ENCODE assay signal across 22 mouse cellular contexts in genomic region chr1:72600778-72601177, GRCm38 (mm10). TPM values are rescaled to one million over a fixed set of nuclear protein-coding genes. Genes with fewer than 3 reads are reported as not detected.
DNase-seq lines count a peak whose midpoint lies in the region; ATAC-seq lines count a peak whose summit lies in the region.
"Had no signal": no experiment of that assay in that cellular context is flagged by ENCODE, and none has a peak within 500 bp of the region (broad histone marks: within the 10 kb centered on the region; RNA-seq: fewer than 3 reads in every experiment).

No protein-coding gene starts in this region.

- peak; percentile 15 for DNase-seq in gastrocnemius, adult 18-20 months (ENCODE audit: low spot score)
- DNase-seq in gastrocnemius, postnatal 10 days = no peak
- no peak for DNase-seq in heart, embryonic 10.5 days (ENCODE audit: low spot score)
- DNase-seq in 3134 (ENCODE audit: extremely low read depth, insufficient read length, low spot score) = peak; percentile 55
- DNase-seq in left cerebral cortex, adult 11 months (ENCODE audit: low spot score) = no peak
- DNase-seq: B cell, adult 2 months; cerebellum, adult 8-10 months; kidney, adult 2 months; kidney, postnatal 4 days; layer of hippocampus, adult 9-11 months; liver, embryonic 13.5 days; lung, postnatal 36 days; right cerebral cortex, postnatal 4 days had no signal

- H3K4me2 ChIP-seq in heart, embryonic 11.5 days = no peak overlapping the region
- H3K4me2 ChIP-seq in heart, embryonic 16.5 days (ENCODE audit: low read depth, low read length) = no peak overlapping the region
- H3K4me2 ChIP-seq: forebrain, embryonic 13.5 days; heart, embryonic 13.5 days; limb, embryonic 12.5 days; liver, embryonic 13.5 days; lung, embryonic 14.5 days had no signal

- H3K4me1 ChIP-seq in heart, embryonic 10.5 days = peaks cover 28% of the 10 kb centered on the region
- H3K4me1 ChIP-seq in heart, embryonic 11.5 days (ENCODE audit: control insufficient read depth, insufficient read depth, low read length) = peaks cover 27% of the 10 kb centered on the region
- peaks cover 43% of the 10 kb centered on the region for H3K4me1 ChIP-seq in heart, embryonic 16.5 days (ENCODE audit: control insufficient read depth, insufficient read depth, low read length)
- H3K4me1 ChIP-seq: embryonic facial prominence, embryonic 10.5 days; limb, embryonic 12.5 days; liver, embryonic 13.5 days had no signal

- peaks cover 61% of the 10 kb centered on the region for H3K36me3 ChIP-seq in heart, embryonic 10.5 days
- peaks cover 16% of the 10 kb centered on the region for H3K36me3 ChIP-seq in heart, embryonic 11.5 days (ENCODE audit: control insufficient read depth, insufficient read depth, low read length)
- H3K36me3 ChIP-seq in heart, embryonic 16.5 days (ENCODE audit: control insufficient read depth, insufficient read depth) = peaks cover 27% of the 10 kb centered on the region

- H3K9me3 ChIP-seq in heart, embryonic 10.5 days = no peaks in the 10 kb centered on the region
- H3K9me3 ChIP-seq in heart, embryonic 11.5 days (replicated peaks; ENCODE audit: control insufficient read depth, low read length) = no peaks in the 10 kb centered on the region
- no peaks in the 10 kb centered on the region for H3K9me3 ChIP-seq in heart, embryonic 16.5 days (replicated peaks; ENCODE audit: control insufficient read depth, low read length)
- H3K9me3 ChIP-seq: embryonic facial prominence, embryonic 10.5 days; forebrain, embryonic 13.5 days; heart, embryonic 13.5 days; limb, embryonic 12.5 days; liver, embryonic 13.5 days had no signal

- 97% methylated on average over 5 of the region's 5 CpGs for WGBS in heart, embryonic 10.5 days
- 91% methylated on average over 5 of the region's 5 CpGs for WGBS in heart, embryonic 11.5 days (ENCODE audit: insufficient replicate concordance)
- 73% methylated on average over 5 of the region's 5 CpGs for WGBS in heart, embryonic 16.5 days

- H3K4me3 ChIP-seq in heart, embryonic 10.5 days = no peak overlapping the region
- H3K4me3 ChIP-seq in heart, embryonic 11.5 days (ENCODE audit: low read depth, low read length) = no peak overlapping the region
- H3K4me3 ChIP-seq in heart, embryonic 16.5 days (ENCODE audit: low read length) = no peak overlapping the region
- H3K4me3 ChIP-seq: embryonic facial prominence, embryonic 10.5 days; forebrain, embryonic 13.5 days; heart, embryonic 13.5 days; limb, embryonic 12.5 days; liver, embryonic 13.5 days had no signal

- no peaks in the 10 kb centered on the region for H3K27me3 ChIP-seq in heart, embryonic 10.5 days (ENCODE audit: insufficient read depth, poor library complexity, severe bottlenecking)
- no peaks in the 10 kb centered on the region for H3K27me3 ChIP-seq in heart, embryonic 11.5 days (ENCODE audit: control insufficient read depth, insufficient read depth, low read length)
- H3K27me3 ChIP-seq in heart, embryonic 16.5 days (ENCODE audit: control insufficient read depth, insufficient read depth, low read length) = no peaks in the 10 kb centered on the region
- H3K27me3 ChIP-seq: forebrain, embryonic 13.5 days; heart, embryonic 13.5 days; limb, embryonic 12.5 days; liver, embryonic 13.5 days had no signal

- H3K27ac ChIP-seq in heart, embryonic 10.5 days = 0 out of 2 replicates have a peak overlapping the region, but pooled peaks have one; percentile 52
- H3K27ac ChIP-seq in heart, embryonic 11.5 days (ENCODE audit: low read depth, low read length) = no peak overlapping the region
- peak overlapping the region; percentile 86 for H3K27ac ChIP-seq in heart, embryonic 16.5 days (ENCODE audit: low read length)
- H3K27ac ChIP-seq: embryonic facial prominence, embryonic 10.5 days; forebrain, embryonic 13.5 days; limb, embryonic 12.5 days; liver, embryonic 13.5 days had no signal

- ATAC-seq in heart, embryonic 11.5 days (replicated peaks; ENCODE audit: insufficient number of reproducible peaks, low FRiP score, low TSS enrichment) = no peak
- no peak for ATAC-seq in heart, embryonic 16.5 days (replicated peaks; ENCODE audit: extremely low read depth, insufficient read depth, low FRiP score)
- ATAC-seq: forebrain, embryonic 13.5 days; inflammation-experienced regulatory T-cells, adult 6 months; midbrain, embryonic 16.5 days had no signal

- H3K9ac ChIP-seq in heart, embryonic 11.5 days (ENCODE audit: low read depth, low read length) = no peak overlapping the region
- H3K9ac ChIP-seq in heart, embryonic 16.5 days (ENCODE audit: low read length) = no peak overlapping the region
- H3K9ac ChIP-seq: forebrain, embryonic 13.5 days; limb, embryonic 12.5 days; liver, embryonic 13.5 days; lung, embryonic 14.5 days had no signal

RNA-seq across cellular contexts. Expression of gene Smarcal1, which starts 17.7 kb away (rescaled TPM):
- 10 to 100 TPM; 18.5 to 21.9 TPM for total RNA-seq in gastrocnemius, adult 18-20 months (2021)
- total RNA-seq in gastrocnemius, postnatal 10 days (2021) = 10 to 100 TPM; 16.3 to 24.6 TPM
- polyA plus RNA-seq in heart, embryonic 10.5 days (2016; fragmentation: Nextera tagmentation; extraction: Ambion mirVana) = 19.5 and 20.9 TPM in 2 replicates
- polyA plus RNA-seq in heart, embryonic 11.5 days (2014; fragmentation: Nextera tagmentation; extraction: Ambion mirVana) = 17.9 and 21.6 TPM in 2 replicates
- polyA plus RNA-seq in heart, embryonic 16.5 days (2015; fragmentation: Nextera tagmentation; extraction: Ambion mirVana) = 20.0 and 20.5 TPM in 2 replicates

Comparison
In these comparisons a context has a peak if more than half of its experiments do, and no peak if none do; other contexts are left out.
1. DNase-seq: peak in gastrocnemius, adult 18-20 months (single experiment) and 3134 (single experiment); none in gastrocnemius, postnatal 10 days (single experiment), heart, embryonic 10.5 days (single experiment) and left cerebral cortex, adult 11 months (single experiment).